Mouse (Mus musculus) layer of hippocampus, adult 2 months (tissue): Measurements from ENCODE around the gene Pappa2. TPM values are rescaled to one million over a fixed set of nuclear protein-coding genes. Genes with fewer than 3 reads are reported as not detected.

Experiments
- DNase-seq, 2 experiments: peaks; one replicate each; pipeline ENCODE4 v3.0.0; 2022; ENCODE audit warnings: low spot score in 2 of 2
- H3K27ac ChIP-seq: fragments of 200-600 bp; 2 replicates; pipeline ENCODE4 v1.8.1; 2022
- H3K4me3 ChIP-seq: fragments of 200-600 bp; 2 replicates; pipeline ENCODE4 v1.8.1; 2022; ENCODE audit warnings: mild to moderate bottlenecking
- CTCF ChIP-seq: fragments of 200-600 bp; conservative IDR thresholded peaks from 2 replicates; pipeline ENCODE4 v1.8.1; 2022; ENCODE audit warnings: antibody characterized with exemption, mild to moderate bottlenecking, moderate library complexity
- total RNA-seq, 2 experiments: library from RNA; stranded (reverse); gene quantifications; 2 replicates each; pipeline ENCODE4 v1.2.3; 2021

Pappa2 gene
- total RNA-seq, 2 experiments from 2014 or later = 1.4 to 1.5 TPM

- no peak for DNase-seq
- H3K4me3 ChIP-seq = no peak overlapping the region
- no peak overlapping the region for H3K27ac ChIP-seq
- TF ChIP-seq CTCF = no peak
Observed at GRCm38 (mm10) chr1:158775486-158775885, 204.8 kb downstream of the Pappa2 start.

- Histone ChIP-seq H3K4me3 (no peak overlapping the region), H3K27ac (no peak overlapping the region)
- TF ChIP-seq CTCF = no peak
- no peak for DNase-seq
Observed at GRCm38 (mm10) chr1:158773102-158773501, 207.2 kb downstream of the Pappa2 start.

DNA sequence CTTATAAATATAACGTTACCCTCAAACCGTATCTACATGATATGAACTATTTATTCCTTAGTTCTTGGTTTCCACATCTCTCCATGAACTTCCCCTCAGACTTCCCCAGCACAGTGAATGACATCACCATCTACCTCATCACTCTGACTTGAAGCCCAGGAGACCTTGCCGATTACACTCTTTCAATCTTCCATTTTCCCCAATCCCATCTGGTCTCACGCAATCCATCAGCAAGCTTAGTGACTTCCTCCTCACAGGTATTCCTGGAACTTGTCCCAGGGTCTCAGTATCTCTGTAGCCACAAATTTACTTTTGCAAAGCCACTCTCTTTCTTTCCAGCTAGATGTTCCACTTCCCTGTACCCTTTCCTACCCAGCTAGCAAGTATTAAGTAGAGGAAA lies 209.5 kb downstream of the Pappa2 start:
- TF ChIP-seq CTCF = no peak
- no peak overlapping the region for H3K4me3 ChIP-seq
- no peak overlapping the region for H3K27ac ChIP-seq
- DNase-seq = no peak

DNA sequence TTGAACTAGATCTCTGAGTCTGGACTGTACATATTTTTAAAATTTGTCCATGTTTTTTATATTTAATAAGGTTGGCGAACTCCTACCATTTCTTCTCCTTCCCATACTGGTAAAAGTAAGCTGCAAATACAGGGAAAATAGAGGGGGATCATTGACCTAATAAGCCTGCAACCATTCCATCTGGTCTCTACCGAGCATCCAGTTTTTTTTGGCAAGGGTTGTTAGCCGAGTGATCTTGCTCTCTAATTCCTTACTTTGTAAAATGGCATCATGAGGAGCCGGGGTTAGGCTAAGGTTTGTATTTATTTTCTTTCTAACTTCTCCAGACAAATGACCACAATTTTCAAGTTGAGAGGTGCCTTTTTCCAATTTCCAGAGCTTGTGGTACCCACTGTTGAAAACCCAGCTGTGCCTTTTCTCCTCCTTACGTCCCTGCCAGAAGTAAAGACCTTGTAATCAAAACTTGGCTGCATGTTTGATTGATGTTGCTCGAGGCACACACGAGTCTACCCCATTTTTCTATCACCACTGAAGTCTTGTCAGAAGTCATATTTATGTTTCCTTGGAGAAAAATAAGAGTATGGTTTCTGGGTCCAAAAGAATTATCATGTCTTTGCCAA lies 210.1 kb downstream of the Pappa2 start:
- no peak for TF ChIP-seq CTCF
- H3K4me3 ChIP-seq = no peak overlapping the region
- DNase-seq = no peak
- H3K27ac ChIP-seq = no peak overlapping the region

DNA sequence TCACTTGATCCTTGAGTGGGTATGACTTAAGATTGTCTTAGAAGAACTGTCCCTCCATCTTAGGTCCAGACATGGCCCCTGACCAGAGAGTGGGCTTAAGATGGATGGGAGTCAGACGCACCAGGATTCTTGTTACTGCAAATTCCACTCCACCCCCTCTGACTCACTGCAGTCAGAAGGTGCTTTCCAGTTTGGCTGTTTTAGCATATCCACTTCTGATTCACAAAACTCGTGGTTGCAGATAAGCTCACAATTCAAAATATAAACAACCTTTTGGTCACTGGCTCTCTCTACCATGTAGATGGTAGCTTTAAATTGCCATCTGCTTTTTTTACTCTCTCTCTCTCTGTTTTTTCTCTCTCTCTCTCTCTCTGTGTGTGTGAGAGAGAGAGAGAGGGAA lies 214.4 kb downstream of the Pappa2 start:
- H3K4me3 ChIP-seq = no peak overlapping the region
- no peak for DNase-seq
- no peak overlapping the region for H3K27ac ChIP-seq
- TF ChIP-seq CTCF = no peak

GRCm38 (mm10) chr1:158764727-158765126 lies 215.6 kb downstream of the Pappa2 start:
- Histone ChIP-seq H3K4me3 (no peak overlapping the region), H3K27ac (no peak overlapping the region)
- TF ChIP-seq CTCF = no peak
- no peak for DNase-seq

GRCm38 (mm10) chr1:158764211-158764610 lies 216.1 kb downstream of the Pappa2 start:
- Histone ChIP-seq H3K4me3 (no peak overlapping the region), H3K27ac (no peak overlapping the region)
- DNase-seq = no peak
- TF ChIP-seq CTCF = no peak

- DNase-seq = peak; percentile 6 to 14
- H3K4me3 ChIP-seq = no peak overlapping the region
- peak overlapping the region; percentile 0; the same call in 1 of the 2 replicates for H3K27ac ChIP-seq
- no peak for TF ChIP-seq CTCF
Observed at GRCm38 (mm10) chr1:158748356-158749096, 231.8 kb downstream of the Pappa2 start.

DNA sequence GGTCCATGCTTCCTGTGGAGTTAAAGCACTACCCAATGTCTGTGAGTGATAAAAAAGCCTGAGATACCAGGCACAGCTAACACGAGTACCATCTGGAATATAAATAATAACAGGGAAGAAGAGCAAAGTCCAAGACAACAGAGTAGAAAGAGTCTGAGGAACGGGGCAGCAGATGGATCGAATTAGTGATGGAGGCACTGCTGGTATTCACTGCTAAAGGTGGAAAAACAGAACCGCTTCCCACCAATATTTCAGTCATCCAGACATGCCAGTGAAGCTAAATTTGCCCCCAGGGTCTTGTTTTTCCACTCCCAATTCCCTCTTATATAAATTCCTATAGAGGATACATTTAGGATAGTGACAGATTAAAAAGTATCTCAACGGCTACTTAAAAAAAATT lies 238.8 kb downstream of the Pappa2 start:
- no peak overlapping the region for H3K4me3 ChIP-seq
- no peak for DNase-seq
- TF ChIP-seq CTCF = no peak
- H3K27ac ChIP-seq = no peak overlapping the region

DNA sequence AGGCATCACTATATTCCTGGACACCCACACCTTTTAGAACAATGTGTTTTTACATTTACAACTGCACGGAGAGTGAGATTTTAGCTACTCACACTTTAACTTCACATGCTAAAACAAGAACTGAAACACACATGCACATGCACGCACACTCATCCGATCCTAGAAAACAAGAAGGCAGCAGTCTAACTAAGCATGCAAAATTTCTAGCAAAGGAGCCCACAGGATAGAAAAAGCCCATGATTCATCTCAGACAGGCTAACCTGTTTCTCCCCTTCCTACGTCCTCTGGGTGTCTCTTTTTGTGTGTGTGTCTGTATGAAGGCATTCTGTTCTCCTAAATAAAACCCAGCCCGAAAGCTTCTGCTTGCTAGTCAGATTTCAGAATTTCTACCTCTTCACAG lies 239.3 kb downstream of the Pappa2 start:
- no peak for DNase-seq

GRCm38 (mm10) chr1:158740161-158740766 lies 240.0 kb downstream of the Pappa2 start:
- no peak overlapping the region for H3K4me3 ChIP-seq
- H3K27ac ChIP-seq = no peak overlapping the region
- no peak for DNase-seq
- no peak for TF ChIP-seq CTCF

More for the DNA sequence above, 239.3 kb downstream of the Pappa2 start:
- no peak overlapping the region for H3K27ac ChIP-seq
- no peak overlapping the region for H3K4me3 ChIP-seq
- no peak for TF ChIP-seq CTCF

DNA sequence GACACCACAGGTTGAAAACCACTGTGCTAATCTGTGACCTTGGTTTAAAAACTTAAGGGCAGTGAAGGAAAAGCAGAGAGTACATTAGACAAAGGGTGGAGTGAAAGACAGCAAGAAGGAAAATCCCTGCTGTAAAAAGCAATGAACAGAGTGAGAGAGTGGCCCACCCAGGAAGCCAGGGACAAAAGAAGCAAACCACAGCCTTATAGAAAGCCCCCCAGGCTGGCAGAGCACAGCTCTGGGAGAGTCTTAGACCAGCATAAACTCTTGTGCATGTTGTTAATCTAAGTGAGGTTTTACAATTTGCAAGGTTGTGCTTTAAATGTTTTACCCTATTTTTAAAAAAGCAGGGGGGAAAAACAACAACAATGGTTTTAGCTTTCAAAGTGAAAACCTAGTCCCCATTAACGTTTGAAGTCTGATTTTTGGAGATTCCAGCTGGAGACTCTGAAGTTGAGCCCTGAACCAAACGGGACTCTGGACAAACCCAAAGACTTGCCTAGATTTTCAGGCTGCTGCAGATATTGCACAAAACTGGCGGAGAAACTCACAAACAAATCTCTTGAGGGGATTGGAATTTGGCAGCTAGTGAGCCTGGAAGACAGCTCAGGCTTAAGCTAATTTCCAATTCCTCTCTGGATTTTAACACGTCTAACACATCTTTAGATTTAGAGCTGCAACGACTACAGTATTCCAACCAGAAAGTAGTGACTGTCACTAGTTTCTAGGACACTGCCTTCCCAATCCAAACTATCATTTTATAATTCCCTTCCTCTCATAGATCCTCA lies 241.0 kb downstream of the Pappa2 start:
- H3K27ac ChIP-seq = no peak overlapping the region

More for the DNA sequence above, 241.0 kb downstream of the Pappa2 start:
- TF ChIP-seq CTCF = no peak
- DNase-seq = no peak
- H3K4me3 ChIP-seq = no peak overlapping the region
